25 mouse cellular contexts compared by ENCODE assay signal in genomic region chr2:129306020-129306419, GRCm38 (mm10). TPM values are rescaled to one million over a fixed set of nuclear protein-coding genes. Genes with fewer than 3 reads are reported as not detected.
DNase-seq lines count a peak whose midpoint lies in the region; ATAC-seq and TF ChIP-seq lines count a peak whose summit lies in the region.
"Had no signal": no experiment of that assay in that cellular context is flagged by ENCODE, and none has a peak within 500 bp of the region (broad histone marks: within the 10 kb centered on the region; RNA-seq: fewer than 3 reads in every experiment).

No protein-coding gene starts in this region.

- no peak for ATAC-seq in liver, embryonic 11.5 days (replicated peaks; ENCODE audit: low FRiP score)
- ATAC-seq in megakaryocyte, adult 5-6 weeks (ENCODE audit: poor library complexity, severe bottlenecking) = peak; percentile 91
- peak; percentile 93 for ATAC-seq in neutrophil, adult 5-6 weeks (ENCODE audit: extremely low read depth, insufficient number of reproducible peaks, low FRiP score, poor library complexity, severe bottlenecking)
- ATAC-seq in forebrain, embryonic 12.5 days (ENCODE audit: low FRiP score) = no peak
- ATAC-seq: forebrain, embryonic 15.5 days had no signal

- no peak overlapping the region for H3K4me2 ChIP-seq in liver, embryonic 11.5 days
- H3K4me2 ChIP-seq in forebrain, embryonic 12.5 days = no peak overlapping the region
- H3K4me2 ChIP-seq: embryonic facial prominence, embryonic 15.5 days; forebrain, embryonic 15.5 days; heart, embryonic 11.5 days; heart, embryonic 15.5 days; hindbrain, embryonic 14.5 days had no signal

- DNase-seq in liver, adult 2 months (ENCODE audit: extremely low read depth, low read depth, low spot score) = peak; percentile 36
- no peak for DNase-seq in liver, embryonic 11.5 days (ENCODE audit: low spot score)
- peak; percentile 46 for DNase-seq in A20 (ENCODE audit: low read depth, low spot score)
- DNase-seq in embryonic facial prominence, embryonic 10.5 days (ENCODE audit: low spot score) = no peak
- DNase-seq: adrenal gland, adult 2 months; adrenal gland, postnatal 25 days; cerebellum, adult 18-20 months; cerebellum, adult 9-11 months; gastrocnemius, postnatal 36 days; heart, adult 2 months; heart, postnatal 14 days had no signal

- TF ChIP-seq POLR2A in liver, adult 2 months (IDR thresholded peaks at IDR 0.05; ENCODE audit: extremely low read depth, insufficient read depth, low read length) = no peak

- no peaks in the 10 kb centered on the region for H3K79me2 ChIP-seq in liver, adult 2 months (ENCODE audit: control insufficient read depth, insufficient read depth, low read length)

- no peak overlapping the region for H3K9ac ChIP-seq in liver, adult 2 months (ENCODE audit: low read depth, low read length)
- no peak overlapping the region for H3K9ac ChIP-seq in liver, embryonic 11.5 days (ENCODE audit: low read depth, low read length)
- H3K9ac ChIP-seq in forebrain, embryonic 12.5 days = no peak overlapping the region
- H3K9ac ChIP-seq: embryonic facial prominence, embryonic 15.5 days; forebrain, embryonic 15.5 days; heart, embryonic 15.5 days; hindbrain, embryonic 14.5 days had no signal

- no peaks in the 10 kb centered on the region for H3K9me3 ChIP-seq in liver, embryonic 11.5 days (ENCODE audit: control insufficient read depth, low read length)
- H3K9me3 ChIP-seq in forebrain, embryonic 12.5 days = no peaks in the 10 kb centered on the region
- H3K9me3 ChIP-seq in embryonic facial prominence, embryonic 10.5 days = no peaks in the 10 kb centered on the region
- H3K9me3 ChIP-seq: embryonic facial prominence, embryonic 15.5 days; forebrain, embryonic 10.5 days; forebrain, embryonic 15.5 days; heart, embryonic 15.5 days; hindbrain, embryonic 10.5 days had no signal

- no peaks in the 10 kb centered on the region; the same call in 1 of the 2 replicates for H3K27me3 ChIP-seq in liver, adult 2 months (ENCODE audit: control insufficient read depth, insufficient read depth, low read length)
- 0 out of 2 replicates have a peak, but pooled peaks cover 7% of the 10 kb centered on the region for H3K27me3 ChIP-seq in liver, embryonic 11.5 days (replicated peaks; ENCODE audit: control insufficient read depth, insufficient read depth, low read length)
- no peaks in the 10 kb centered on the region for H3K27me3 ChIP-seq in forebrain, embryonic 12.5 days
- H3K27me3 ChIP-seq in embryonic facial prominence, embryonic 10.5 days (replicated peaks; ENCODE audit: low read depth, poor library complexity, severe bottlenecking) = no peaks in the 10 kb centered on the region
- H3K27me3 ChIP-seq: embryonic facial prominence, embryonic 15.5 days; forebrain, embryonic 15.5 days; heart, embryonic 15.5 days had no signal

- peaks cover 2% of the 10 kb centered on the region; the same call in 1 of the 2 replicates for H3K4me1 ChIP-seq in liver, adult 2 months (ENCODE audit: control insufficient read depth, insufficient read depth, low read length)
- H3K4me1 ChIP-seq in liver, embryonic 11.5 days (replicated peaks; ENCODE audit: control insufficient read depth, insufficient read depth, low read length) = no peaks in the 10 kb centered on the region
- H3K4me1 ChIP-seq in forebrain, embryonic 12.5 days = no peaks in the 10 kb centered on the region
- no peaks in the 10 kb centered on the region for H3K4me1 ChIP-seq in embryonic facial prominence, embryonic 10.5 days
- H3K4me1 ChIP-seq: embryonic facial prominence, embryonic 15.5 days; forebrain, embryonic 10.5 days; forebrain, embryonic 15.5 days; heart, embryonic 15.5 days; hindbrain, embryonic 10.5 days had no signal

- 64% methylated on average over 4 of the region's 4 CpGs for WGBS in liver, adult 2 months
- 77% methylated on average over 4 of the region's 4 CpGs for WGBS in liver, embryonic 11.5 days
- WGBS in forebrain, embryonic 12.5 days = 85% methylated on average over 4 of the region's 4 CpGs
- 71% methylated on average over 4 of the region's 4 CpGs for WGBS in embryonic facial prominence, embryonic 10.5 days

- TF ChIP-seq CTCF in liver, adult 2 months (IDR thresholded peaks at IDR 0.05; ENCODE audit: low read depth, low read length) = no peak

- peaks cover 19% of the 10 kb centered on the region for H3K36me3 ChIP-seq in liver, adult 2 months (ENCODE audit: control insufficient read depth, insufficient read depth, low read length)
- no peaks in the 10 kb centered on the region for H3K36me3 ChIP-seq in liver, embryonic 11.5 days (ENCODE audit: control insufficient read depth, insufficient read depth, low read length)
- no peaks in the 10 kb centered on the region for H3K36me3 ChIP-seq in forebrain, embryonic 12.5 days (replicated peaks)
- no peaks in the 10 kb centered on the region for H3K36me3 ChIP-seq in embryonic facial prominence, embryonic 10.5 days (replicated peaks)
- H3K36me3 ChIP-seq: embryonic facial prominence, embryonic 15.5 days; forebrain, embryonic 10.5 days; forebrain, embryonic 15.5 days; heart, embryonic 15.5 days; hindbrain, embryonic 10.5 days had no signal

- H3K27ac ChIP-seq in liver, adult 2 months (replicated peaks; ENCODE audit: insufficient read depth, low read depth, low read length) = no peak overlapping the region
- H3K27ac ChIP-seq in liver, embryonic 11.5 days (ENCODE audit: low read depth, low read length) = no peak overlapping the region
- no peak overlapping the region for H3K27ac ChIP-seq in forebrain, embryonic 12.5 days
- no peak overlapping the region for H3K27ac ChIP-seq in embryonic facial prominence, embryonic 10.5 days (replicated peaks)
- H3K27ac ChIP-seq: embryonic facial prominence, embryonic 15.5 days; forebrain, embryonic 10.5 days; forebrain, embryonic 15.5 days; heart, adult 2 months; heart, embryonic 15.5 days; hindbrain, embryonic 10.5 days; hindbrain, embryonic 14.5 days had no signal

- H3K4me3 ChIP-seq in liver, adult 2 months (ENCODE audit: insufficient read depth, low read depth, low read length) = no peak overlapping the region
- no peak overlapping the region for H3K4me3 ChIP-seq in liver, embryonic 11.5 days (ENCODE audit: low read depth, low read length)
- H3K4me3 ChIP-seq in forebrain, embryonic 12.5 days (replicated peaks) = no peak overlapping the region
- H3K4me3 ChIP-seq in embryonic facial prominence, embryonic 10.5 days = no peak overlapping the region
- H3K4me3 ChIP-seq: embryonic facial prominence, embryonic 15.5 days; erythroblast, embryonic 14.5 days; forebrain, embryonic 10.5 days; forebrain, embryonic 15.5 days; heart, adult 2 months; heart, embryonic 15.5 days; hindbrain, embryonic 10.5 days had no signal

RNA-seq across cellular contexts. Expression of gene Il1a, which starts 3.8 kb away (rescaled TPM):
- total RNA-seq in liver, adult 2 months (2014; rRNA removed) = 3.7 and 4.2 TPM in 2 replicates
- polyA plus RNA-seq in liver, adult 2 months (2012; rRNA removed) = 0.36 and 1.0 TPM in 2 replicates
- polyA plus RNA-seq in liver, embryonic 11.5 days (2014; fragmentation: Nextera tagmentation; extraction: Ambion mirVana) = 2.2 and 2.5 TPM in 2 replicates
- not detected in 2 replicates for total RNA-seq in megakaryocyte, adult 5-6 weeks (2015)
- 0.15 TPM in 1 of 2 replicates, not detected in the other for total RNA-seq in megakaryocyte, adult 5-6 weeks (2017)
- total RNA-seq in neutrophil, adult 5-6 weeks (2017) = 0.98 and 1.9 TPM in 2 replicates
- polyA plus RNA-seq in forebrain, embryonic 12.5 days (2016; fragmentation: Nextera tagmentation; extraction: Ambion mirVana) = 0.18 and 0.21 TPM in 2 replicates
- polyA plus RNA-seq in embryonic facial prominence, embryonic 10.5 days (2016; fragmentation: Nextera tagmentation; extraction: Ambion mirVana) = not detected in 2 replicates
- total RNA-seq: adrenal gland, adult 2 months; adrenal gland, postnatal 25 days; ES-E14; gastrocnemius, adult 18-20 months; gastrocnemius, postnatal 36 days; heart, adult 2 months had no signal
- polyA plus RNA-seq: adrenal gland, adult 2 months; embryonic facial prominence, embryonic 11.5 days; embryonic facial prominence, embryonic 15.5 days; erythroblast, embryonic 14.5 days; forebrain, embryonic 10.5 days; heart, adult 2 months; hindbrain, embryonic 10.5 days had no signal

RNA-seq across cellular contexts. Expression of gene Ckap2l, which starts 9.0 kb away (rescaled TPM):
- 0.09 and 0.60 TPM in 2 replicates for total RNA-seq in liver, adult 2 months (2014; rRNA removed)
- polyA plus RNA-seq in liver, adult 2 months (2012; rRNA removed) = 0.04 TPM in 1 of 2 replicates, not detected in the other
- polyA plus RNA-seq in liver, embryonic 11.5 days (2014; fragmentation: Nextera tagmentation; extraction: Ambion mirVana) = 55.1 and 63.7 TPM in 2 replicates
- 87.4 and 94.5 TPM in 2 replicates for total RNA-seq in megakaryocyte, adult 5-6 weeks (2015)
- total RNA-seq in megakaryocyte, adult 5-6 weeks (2017) = 63.0 and 74.2 TPM in 2 replicates
- 0.47 and 0.98 TPM in 2 replicates for total RNA-seq in neutrophil, adult 5-6 weeks (2017)
- 60.1 and 67.2 TPM in 2 replicates for polyA plus RNA-seq in forebrain, embryonic 12.5 days (2016; fragmentation: Nextera tagmentation; extraction: Ambion mirVana)
- 63.1 and 65.4 TPM in 2 replicates for polyA plus RNA-seq in embryonic facial prominence, embryonic 10.5 days (2016; fragmentation: Nextera tagmentation; extraction: Ambion mirVana)
- total RNA-seq: gastrocnemius, adult 18-20 months had no signal

Comparison
In these comparisons a context has a peak if more than half of its experiments do, and no peak if none do; other contexts are left out.
1. DNase-seq: peak in liver, adult 2 months (single experiment) and A20 (single experiment); none in liver, embryonic 11.5 days (single experiment) and embryonic facial prominence, embryonic 10.5 days (single experiment).
2. RNA of gene Ckap2l, which starts 9.0 kb away (polyA plus RNA-seq): 63.1 to 65.4 TPM in embryonic facial prominence, embryonic 10.5 days, 60.1 to 67.2 TPM in forebrain, embryonic 12.5 days and 55.1 to 63.7 TPM in liver, embryonic 11.5 days; 0.04 TPM in liver, adult 2 months; every median in the first group is over 10 times any median in the second.
3. ATAC-seq: peak in megakaryocyte, adult 5-6 weeks (single experiment) and neutrophil, adult 5-6 weeks (single experiment); none in liver, embryonic 11.5 days (single experiment) and forebrain, embryonic 12.5 days (single experiment).